Mouse (Mus musculus) cerebellum, postnatal 14 days (tissue): Measurements from ENCODE around the gene Zbtb40.
A peak's percentile ranks its signal among the peaks of the same experiment; 100 is the strongest.

Experiments
- DNase-seq, 2 experiments: peaks; one replicate each; pipeline ENCODE4 v3.0.0; 2021; ENCODE audit warnings: mixed read lengths in 2 of 2

Gene Zbtb40

DNA sequence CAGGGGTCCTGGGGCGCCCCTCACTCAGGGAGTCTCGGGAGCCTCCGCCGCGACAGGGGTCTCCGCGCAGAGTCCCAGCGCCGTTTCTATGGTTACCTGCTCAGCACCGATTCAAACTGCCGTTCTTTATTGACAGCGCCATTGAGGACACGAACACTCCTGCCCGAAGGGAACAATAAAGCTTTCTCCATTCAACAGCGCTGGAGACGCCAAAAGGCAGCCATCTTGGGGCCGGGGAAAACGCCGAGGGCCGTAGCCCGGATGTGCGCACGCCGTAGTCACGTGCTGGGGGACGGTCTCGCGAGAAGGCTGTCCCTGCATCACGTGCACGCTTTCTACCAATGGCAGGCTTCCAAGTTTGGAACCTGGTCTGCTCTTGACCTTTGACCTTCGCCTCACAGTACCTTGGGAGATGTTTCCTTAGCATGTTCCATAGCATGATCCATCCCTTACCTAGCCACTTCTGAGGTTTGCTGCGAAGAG, at the start of gene Zbtb40:
Gene Zbtb40, minus strand, starts transcription at position 252 of the 483 bp plus-strand sequence.
- DNase-seq, result peak; percentile 97

DNA sequence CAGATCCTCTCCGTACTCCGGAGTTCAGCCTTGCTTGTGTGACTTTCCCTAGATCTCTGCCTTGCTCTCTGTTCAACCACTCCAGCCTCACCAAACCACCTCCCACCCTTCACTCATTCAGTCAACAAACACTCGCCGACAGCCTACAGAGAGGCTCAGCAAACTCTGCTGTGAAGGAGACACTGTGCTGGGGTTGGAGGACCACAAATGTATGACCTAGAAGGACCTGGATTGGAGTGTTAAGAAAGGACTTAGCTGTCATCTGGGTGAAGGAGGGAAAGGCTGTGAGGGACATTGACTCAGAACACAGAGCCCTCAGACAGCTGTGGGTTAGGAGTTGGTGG, 49.4 kb upstream of the Zbtb40 start:
- DNase-seq, result no peak

DNA sequence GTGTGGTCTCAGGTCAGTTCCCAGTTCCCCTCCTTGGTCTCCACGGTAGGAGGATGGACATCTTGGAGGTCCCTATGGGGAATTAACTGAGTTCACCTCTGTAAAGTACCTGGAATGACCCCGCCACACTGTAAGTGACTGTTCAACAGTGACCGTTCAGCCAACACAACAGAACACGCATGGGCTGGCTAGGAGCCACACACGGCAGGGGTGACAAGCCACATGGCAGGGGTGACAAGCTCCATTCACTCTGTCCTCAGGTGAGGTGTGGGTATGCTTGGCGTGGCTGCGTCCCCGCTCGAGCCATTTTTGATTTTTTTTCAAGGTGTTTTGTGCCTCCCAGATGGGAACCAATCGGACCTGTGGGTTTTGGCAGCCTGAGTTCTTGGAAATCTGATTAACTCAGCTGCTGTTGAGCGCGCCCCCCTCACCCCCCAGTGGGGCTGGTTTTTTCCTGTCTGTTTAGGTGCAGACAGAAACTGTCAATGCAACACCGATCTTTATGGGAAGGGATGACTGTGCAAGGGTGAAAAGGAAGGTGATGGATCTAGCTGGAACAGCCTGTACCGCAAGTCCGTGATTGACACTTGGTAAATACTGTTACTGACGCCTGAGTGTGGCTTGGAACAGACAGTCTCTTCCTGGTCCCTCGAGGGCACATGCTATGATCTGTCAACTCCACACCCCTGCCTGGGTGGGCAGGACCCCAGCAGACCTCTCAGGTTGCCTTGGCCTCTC, 48.8 kb upstream of the Zbtb40 start:
- DNase-seq, result peak; percentile 51 to 59

DNA sequence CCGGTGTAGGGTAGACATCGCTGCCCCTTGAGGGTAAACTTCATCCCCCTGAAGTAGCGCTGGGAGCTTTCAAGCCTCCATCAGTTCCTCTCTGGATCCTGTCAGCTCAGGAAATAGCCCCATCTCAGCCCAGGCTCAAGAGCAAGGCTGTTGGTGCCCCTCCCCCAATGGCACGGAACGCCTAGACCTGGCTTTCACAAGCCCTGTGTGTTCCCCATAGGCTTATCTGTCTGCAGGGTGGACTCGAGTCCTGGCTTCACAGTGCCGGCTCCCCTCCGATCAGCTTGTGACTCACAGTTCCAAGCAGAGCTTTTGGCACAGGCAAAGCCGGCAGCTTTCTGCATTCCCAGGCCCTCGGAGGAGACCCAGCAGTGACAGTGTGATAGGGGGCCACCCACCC, 47.8 kb upstream of the Zbtb40 start:
- DNase-seq, result peak in 1 of 2 experiments; percentile 39

DNA sequence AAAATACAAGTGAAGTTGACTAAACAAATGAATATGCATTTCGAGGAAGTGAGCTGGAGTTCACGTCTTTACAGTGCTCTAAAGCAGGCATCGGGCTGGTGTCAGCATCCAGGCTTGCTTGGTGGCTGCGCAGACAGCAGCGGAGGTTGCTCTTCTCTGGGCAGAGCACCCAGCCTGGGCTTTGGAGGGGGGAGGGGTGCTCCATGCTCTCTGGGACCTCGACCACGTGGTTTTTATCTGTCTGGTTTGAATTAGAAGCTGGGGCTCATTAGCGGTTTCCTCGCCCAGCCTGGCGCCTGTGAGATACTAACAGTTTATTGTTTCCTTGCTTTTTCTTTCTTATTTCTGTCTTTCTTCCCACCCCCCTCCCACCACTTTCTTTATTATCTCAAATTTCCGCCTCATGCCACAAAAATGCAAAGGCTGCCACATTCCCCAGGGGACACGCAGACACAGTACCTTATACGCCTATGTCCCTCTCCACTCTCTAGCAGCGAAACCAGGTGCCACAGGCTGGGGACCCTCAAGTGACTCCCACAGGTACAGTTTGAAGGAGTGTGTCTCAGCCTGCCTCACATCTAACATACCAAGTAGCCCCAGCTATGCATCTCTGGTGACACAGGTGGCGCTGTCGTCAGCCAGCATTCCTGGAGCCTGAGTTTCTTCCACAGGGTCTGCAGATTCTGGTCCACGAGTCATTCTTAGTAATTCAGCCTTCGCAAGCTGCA, 36.6 kb upstream of the Zbtb40 start:
- peak in 1 of 2 experiments; percentile 45 for DNase-seq

DNA sequence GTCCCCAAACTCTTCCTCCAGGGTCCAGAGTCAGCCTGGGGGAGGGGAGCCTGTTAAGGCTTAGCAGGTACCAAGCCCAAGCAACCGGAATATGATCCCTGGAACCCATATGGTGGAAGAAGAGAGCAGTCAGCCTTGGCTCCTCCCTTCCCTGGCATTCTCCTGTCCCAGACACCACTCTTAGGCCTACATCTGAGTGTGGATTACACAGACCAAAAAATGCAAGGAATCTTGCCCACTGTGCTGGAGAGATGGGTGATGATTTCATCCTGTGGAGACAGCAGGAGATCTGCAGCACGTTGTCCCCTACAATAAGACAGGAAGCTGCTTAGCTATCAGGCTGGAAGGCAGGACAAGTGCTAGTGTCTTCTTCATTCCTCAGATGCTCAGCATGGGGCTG, 34.3 kb upstream of the Zbtb40 start:
- no peak for DNase-seq

DNA sequence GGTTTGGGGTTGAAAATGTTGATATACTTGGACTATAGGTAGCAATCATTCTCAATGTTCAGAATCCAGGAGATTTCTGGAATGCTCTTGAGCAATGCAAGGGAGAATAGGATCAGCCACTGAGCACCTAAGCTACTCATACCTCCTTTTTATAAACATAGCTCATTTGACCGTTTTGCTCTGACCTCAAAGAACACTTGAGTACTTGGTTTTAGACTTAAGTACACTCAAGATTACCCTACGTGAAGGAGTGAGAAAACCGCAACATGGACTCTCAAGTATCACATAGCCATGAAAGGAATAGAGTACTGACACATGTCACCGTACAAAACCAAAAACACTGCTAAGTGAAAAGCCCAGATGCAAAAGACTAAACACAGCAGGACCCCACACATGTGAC, 32.8 kb upstream of the Zbtb40 start:
- DNase-seq, result no peak

DNA sequence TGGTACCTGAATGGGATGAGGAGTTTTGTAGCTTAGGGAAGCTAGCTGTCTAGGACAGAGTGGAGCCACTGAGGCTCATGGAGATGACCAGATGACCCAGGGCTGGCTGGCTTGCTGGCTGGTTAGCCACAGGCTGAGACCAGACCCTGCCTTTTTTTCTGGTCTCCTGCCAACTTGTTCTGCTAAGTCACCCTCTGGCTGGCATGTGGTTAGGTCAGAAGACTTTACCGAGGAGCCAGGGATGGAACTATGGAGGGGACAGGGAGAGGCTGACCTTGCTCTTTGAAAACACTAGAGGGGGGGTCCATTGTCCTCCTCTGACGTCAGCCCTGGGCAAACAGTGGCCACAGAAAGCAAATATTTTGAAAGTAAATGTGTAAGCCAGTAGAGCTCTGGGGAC, 28.6 kb upstream of the Zbtb40 start:
- no peak for DNase-seq

DNA sequence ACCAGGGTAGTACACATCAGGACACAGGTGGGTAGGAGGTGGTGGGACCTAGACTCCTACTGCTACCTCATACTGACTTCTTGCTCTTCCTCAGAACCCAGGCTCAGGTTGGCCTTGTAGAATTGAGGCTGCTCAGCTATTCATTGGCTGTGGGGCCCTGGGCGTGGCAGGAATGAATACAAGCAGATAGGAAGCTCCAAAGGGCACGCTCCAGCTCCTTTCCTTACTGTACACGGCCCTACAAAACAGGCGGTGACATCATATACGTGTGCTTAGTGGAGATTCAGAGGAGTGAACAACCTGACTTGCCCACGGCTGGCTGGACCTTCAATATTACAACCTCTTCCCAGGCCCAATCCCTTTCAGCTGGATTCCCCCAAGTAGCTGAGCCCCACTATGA, 22.6 kb upstream of the Zbtb40 start:
- DNase-seq, result no peak

DNA sequence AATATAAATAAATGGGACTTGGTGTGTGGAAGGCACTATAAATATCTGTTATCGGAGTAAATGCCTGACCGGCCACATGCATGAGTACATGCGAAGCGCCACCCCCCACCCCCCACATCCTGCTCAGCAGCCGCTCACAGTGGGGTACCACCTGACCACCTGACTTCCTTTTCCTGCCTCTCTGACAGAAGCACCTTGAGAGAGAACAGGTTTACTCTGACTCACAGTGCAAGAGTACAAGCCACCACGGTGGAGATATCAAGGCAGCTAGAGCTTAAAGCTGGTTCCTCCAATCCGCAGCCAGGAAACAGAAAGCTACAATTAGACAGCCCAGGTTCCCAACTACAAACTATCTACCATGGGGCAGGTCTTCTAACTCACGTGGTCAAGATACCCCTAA, 19.9 kb upstream of the Zbtb40 start:
- DNase-seq, result no peak

DNA sequence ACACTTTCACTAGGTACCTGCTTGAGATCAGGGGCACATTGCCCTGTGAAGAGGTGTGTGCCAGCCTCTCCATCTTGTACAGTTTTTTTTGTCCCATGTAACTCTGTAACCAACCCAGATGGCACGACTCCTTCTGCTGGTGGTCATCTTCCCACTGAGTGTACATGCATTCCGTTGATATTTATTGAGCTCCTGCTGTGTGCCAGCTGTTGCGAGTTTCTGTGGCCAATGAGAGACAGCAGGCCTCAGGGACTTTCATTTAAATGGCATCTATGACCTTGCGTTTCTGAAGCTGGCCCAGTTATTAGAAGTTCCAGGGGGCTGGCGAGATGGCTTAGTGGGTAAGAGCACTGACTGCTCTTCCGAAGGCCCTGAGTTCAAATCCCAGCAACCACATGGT, 17.2 kb upstream of the Zbtb40 start:
- peak; percentile 63 to 65 for DNase-seq

DNA sequence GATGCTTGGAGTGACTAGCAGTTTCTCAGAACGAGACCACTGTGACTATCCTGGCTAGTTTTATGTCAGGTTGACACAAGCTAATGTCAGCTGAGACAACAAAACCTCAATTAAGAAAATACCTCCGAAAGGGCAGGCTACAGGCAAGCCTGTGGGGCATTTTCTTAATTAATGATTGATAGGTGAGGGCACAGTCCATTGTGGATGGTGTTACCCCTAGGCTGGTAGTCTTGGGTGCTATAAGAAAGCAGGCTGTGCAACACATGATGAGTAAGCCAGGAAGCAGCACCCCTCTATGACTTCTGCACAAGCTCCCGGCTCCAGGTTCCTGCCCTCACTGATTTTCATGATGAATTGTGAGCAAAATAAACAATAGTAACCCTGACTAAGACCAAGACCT, 6.3 kb upstream of the Zbtb40 start:
- no peak for DNase-seq

DNA sequence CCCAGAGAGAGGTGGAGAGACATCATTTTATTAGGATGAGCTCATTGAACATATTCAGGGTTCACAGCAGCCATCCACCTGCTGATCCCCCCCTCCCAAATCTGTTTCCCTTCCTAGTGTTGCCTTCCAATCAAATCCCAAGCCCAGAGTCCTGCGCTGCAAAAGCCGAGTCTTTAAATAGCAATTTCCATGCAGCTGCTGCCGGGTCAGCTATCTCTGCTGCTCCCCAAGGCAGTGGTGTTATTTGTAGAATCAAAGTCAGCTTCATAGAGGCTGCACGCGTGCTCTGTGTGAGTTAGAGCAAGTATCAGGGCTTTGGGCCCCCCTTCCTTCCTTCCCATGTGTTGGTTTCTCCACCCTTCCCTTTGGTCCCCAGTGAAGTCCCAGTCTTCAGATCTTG, 5.2 kb upstream of the Zbtb40 start:
- no peak for DNase-seq

DNA sequence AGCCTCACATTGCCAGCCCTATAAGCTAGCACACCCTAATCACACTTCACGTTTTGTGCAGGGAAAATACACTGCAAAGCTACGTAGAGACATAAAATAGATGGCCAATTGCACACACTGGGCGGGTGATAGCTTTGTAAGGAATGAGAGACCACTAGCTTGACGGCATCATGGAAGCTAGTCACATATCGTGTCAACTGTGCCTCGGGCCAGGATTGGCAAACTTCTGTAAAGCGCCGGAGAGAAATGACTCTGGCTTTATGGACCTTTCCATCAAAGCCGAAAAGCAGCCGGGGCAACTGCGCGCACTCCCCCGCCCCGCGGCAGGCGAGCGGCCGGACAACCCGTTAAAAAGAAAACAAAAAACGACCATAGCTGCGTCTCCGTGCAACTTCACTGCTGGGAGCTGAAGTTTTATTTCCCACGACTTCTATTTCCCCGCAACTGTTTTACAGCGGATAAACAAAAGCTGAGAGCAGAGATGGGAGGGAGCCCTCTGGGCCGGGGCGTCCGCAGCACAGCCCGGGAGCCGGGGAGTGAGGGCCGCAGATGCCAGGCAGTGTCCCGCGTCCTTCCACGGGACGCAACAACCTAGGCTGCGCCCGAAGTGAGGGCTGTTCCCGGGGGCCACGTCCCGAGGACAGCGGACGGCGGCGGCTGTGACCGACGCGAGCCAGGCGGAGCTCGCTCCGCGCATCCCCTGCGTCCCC, 606 bp downstream of the Zbtb40 start:
- DNase-seq, result peak in 1 of 2 experiments; percentile 48

DNA sequence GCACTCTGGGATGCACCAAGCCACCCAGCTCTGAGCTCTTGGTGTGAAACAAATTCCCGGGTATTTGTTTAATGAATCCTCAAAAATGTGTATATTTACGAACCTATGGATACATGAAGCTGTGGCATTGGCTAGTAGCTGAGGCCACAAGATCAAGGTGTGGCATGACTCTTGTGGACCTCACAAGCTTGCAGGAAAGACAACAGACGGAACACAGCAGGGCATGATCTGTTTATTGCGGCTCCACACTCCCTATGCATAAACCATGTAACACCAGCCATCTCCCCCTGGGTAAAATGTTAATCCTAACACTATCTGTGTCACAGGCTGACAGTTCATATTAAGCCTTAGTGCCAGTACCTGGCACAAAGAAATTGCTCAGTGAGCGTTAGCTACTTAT, 2.5 kb downstream of the Zbtb40 start:
- DNase-seq, result peak in 1 of 2 experiments; percentile 59

DNA sequence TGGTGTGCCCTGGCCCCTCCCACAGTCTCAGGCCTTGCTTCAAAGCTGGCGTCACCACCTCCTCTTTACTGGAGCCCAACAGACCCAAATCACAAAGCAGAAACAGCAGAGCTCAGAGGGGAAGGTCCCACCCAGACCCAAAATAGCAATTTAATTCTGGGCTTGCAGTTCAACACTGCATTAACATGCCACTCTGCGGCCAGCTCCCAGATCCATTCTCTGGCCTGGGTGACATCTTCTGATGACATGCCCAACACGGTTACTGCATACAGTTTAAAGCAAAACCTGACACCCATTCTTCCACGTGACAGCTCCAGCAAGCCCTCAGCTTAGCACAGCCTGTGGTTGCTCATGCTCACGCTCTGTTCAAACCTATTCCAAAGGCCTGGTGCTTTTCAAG, 4.1 kb downstream of the Zbtb40 start:
- DNase-seq, result peak in 1 of 2 experiments; percentile 30

DNA sequence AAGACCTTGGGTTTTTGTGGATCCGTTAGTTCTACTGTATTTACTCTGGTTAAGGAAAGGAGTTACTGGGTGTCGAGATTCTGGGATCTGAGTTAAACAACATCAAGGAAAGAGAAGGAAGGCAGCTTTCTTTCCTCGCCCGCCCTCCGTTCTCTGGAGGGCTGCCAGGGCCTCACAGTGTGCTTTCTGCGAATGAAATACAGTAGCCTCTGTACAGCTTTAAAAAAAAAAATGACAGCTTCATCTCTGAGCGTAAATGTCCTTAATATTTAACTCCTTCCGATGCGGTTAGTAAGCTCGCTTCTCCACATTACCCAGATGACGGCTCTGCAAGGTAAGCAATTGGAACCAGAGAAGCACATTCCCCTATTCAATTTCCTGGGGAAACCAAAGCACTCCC, 4.8 kb downstream of the Zbtb40 start:
- DNase-seq, result peak; percentile 72 to 77

DNA sequence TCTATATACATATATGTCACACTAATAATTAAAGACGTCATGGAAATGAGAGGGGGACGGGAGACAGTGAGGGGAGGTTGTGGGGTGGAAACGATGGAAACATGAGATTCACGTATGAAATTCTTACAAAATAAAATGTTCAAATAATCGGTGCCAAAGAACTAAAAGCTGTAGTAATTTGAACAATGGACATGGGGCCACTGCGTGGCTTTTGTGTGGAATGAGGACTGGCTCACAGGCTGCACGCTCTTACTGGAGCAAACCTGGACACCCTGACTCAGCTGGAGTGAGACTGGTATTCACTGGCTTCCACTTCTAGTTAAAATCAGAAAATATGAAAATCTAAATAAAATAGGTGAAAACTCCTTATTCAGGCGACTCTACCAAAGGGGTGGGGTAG, 6.6 kb downstream of the Zbtb40 start:
- no peak for DNase-seq

DNA sequence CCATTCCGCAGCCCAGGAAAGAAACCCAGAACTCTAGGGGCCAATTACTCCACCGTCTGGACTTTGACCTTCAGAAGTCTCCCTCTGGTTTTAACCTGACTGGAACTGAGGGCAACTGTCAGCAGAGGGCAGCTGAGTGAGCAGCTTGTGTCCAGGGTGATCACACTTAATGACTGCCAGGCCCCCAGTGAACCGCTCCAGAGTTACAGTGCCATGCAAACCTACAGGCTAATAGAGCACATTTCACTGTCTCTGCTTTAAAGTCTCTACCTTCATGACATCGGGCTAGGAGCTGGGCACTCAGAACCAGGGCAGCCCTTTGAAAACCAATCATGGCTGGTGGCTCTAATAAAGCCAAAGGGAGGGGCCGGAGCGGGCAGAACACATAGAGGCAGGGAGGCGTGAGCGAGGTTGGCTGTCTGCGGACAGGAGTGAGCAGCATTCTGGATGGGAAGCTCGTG, 7.4 kb downstream of the Zbtb40 start:
- peak; percentile 77 to 79 for DNase-seq

DNA sequence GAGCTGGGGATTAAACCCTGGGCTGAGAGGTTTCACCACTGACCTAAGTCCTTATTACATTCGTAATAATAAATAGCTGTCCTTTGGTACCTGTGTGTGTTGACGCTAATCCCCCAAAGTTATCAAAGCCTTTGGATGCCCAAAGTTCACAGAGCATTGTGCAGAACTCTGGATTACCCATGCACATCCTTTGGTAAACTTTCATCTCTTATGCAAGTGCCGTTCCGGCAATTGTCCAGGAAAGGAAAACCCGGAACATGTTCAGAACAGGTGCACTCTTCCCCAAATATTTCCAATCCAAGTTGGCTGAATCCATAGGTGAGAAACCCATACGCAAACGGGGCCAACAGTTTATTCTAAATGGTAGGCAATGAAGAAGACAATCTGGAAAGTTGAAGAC, 9.2 kb downstream of the Zbtb40 start:
- no peak for DNase-seq

DNA sequence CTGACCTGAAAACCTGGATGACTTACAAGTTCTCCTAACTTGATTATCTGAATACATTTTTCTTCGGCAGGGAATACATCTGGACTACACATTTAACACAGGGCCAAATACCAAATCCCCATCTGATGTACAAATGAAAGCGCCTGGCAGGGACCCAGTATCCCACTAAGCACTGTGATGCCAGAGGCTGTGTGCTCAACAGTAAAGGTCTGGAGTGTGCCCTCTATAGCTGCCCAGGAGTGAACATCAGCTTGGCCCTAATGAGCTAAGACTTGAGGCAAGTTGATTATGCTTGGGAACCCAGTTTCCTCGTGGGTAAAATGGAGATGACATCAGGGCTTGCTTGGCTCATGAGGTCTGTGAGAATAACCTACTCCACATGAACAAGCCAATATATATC, 10.1 kb downstream of the Zbtb40 start:
- DNase-seq, result peak in 1 of 2 experiments; percentile 63

DNA sequence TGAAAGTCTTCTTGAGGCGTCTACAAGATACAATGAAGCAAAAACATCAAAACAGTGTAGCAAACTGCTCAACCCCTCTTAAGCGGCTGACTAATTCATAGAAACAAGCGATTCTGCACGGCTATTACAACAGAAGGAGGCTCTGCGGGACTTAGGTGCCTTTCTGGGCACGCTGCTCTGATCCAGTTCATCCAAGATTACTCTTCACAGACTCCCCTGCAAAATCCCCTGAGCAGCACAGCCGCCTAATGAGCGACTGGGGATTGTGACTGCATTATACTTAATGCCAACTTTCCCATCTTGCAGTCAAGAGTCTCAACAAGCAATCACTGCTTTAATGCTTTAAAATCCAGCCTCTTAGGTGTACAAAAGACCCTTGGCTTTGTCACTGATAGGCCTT, 10.5 kb downstream of the Zbtb40 start:
- peak; percentile 73 to 80 for DNase-seq

DNA sequence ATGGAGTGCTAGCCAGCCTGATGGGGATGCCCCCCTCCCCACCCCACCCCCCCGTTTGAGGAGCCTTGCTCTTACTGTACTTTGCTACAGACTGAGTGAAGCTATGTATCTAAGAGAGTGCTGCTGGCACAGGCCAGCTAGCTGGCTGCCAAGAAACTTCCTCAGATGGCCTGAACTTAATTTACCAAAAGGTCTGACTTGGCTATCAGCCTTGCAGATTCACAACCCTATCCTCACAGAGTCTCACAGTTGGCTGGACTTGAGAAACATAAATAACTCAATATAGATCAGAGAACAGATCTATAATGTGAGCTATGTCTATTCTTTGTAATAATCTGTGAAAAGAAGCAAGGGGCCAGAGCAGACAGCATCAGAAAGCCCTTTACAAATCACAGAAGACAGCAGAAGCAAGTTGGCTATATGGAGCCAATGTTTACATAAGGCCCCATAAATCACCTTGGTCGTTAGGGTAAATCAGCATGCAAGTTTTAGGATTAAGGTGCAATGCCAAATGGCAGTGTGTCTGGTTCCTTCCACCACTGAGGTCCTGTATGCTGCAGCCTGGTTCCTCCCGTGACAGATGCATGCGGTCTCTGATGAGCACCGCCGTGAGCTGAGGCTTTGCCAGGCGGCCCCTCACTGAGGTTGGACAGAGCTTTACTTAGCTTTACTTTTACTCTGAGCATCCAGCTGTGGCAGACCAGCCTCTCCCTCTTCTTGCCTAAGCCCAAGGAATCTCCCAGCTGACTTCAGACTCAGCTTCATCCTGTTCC, 15.3 kb downstream of the Zbtb40 start:
- no peak for DNase-seq
